Mouse (Mus musculus) E14TG2a.4 (cell line): ENCODE measurements at regions not wholly inside any gene's neighbourhood (a gene's known extent, or its start where the extent isn't known, plus 50 kb on each side); places are given as distances from the start of the nearest gene placed in this dataset.

ENCODE experiments used
- CTCF ChIP-seq: conservative IDR thresholded peaks from 2 replicates; pipeline ENCODE4 v1.5.1; 2014; ENCODE audit warnings: low read length
- NANOG ChIP-seq: IDR thresholded peaks from 2 replicates; pipeline ENCODE4 v1.6.1; 2014; ENCODE audit warnings: borderline replicate concordance, low read length, mixed read lengths
- POU5F1 ChIP-seq: IDR thresholded peaks from 2 replicates; pipeline ENCODE4 v1.6.1; 2014; ENCODE audit warnings: low read length, borderline replicate concordance

- TF ChIP-seq CTCF (no peak), NANOG (no peak), POU5F1 (no peak)
These were observed 272.8 kb downstream of the Mycn start for GRCm38 (mm10) chr12:12668919-12669318.
